Mouse (Mus musculus): ENCODE data around the gene Cnot1.
"Not testable (repeated sequence)": the region's sequence is repeated elsewhere in the genome, so short reads cannot be mapped to it uniquely, and the experiment has no call there.

Cnot1 gene

GRCm38 (mm10) chr8:95807331-95807843, at the start of gene Cnot1:
Gene Cnot1 (minus strand): TSS chr8:95807464.
- DNase-seq (ENCODE audit: low spot score in 2 of 2) = peak; percentile 97 to 98

- no peak for DNase-seq (ENCODE audit: low spot score in 2 of 2)
These were observed 46.9 kb upstream of the Cnot1 start for GRCm38 (mm10) chr8:95854174-95854573.

GRCm38 (mm10) chr8:95853102-95853843, 46.0 kb upstream of the Cnot1 start, which contains the start of gene Slc38a7:
Gene Slc38a7 (minus strand): TSS chr8:95853539.
- peak; percentile 49 to 65 for DNase-seq (ENCODE audit: low spot score in 2 of 2)

GRCm38 (mm10) chr8:95852290-95852689, 45.0 kb upstream of the Cnot1 start:
- no peak for DNase-seq (ENCODE audit: low spot score in 2 of 2)

- DNase-seq (ENCODE audit: low spot score in 2 of 2) = no peak
These were observed 43.1 kb upstream of the Cnot1 start for GRCm38 (mm10) chr8:95850326-95850725.

- no peak for DNase-seq (ENCODE audit: low spot score in 2 of 2)
These were observed 41.6 kb upstream of the Cnot1 start for GRCm38 (mm10) chr8:95848734-95849464.

GRCm38 (mm10) chr8:95848061-95848551, 40.8 kb upstream of the Cnot1 start:
- no peak for DNase-seq (ENCODE audit: low spot score in 2 of 2)

- no peak for DNase-seq (ENCODE audit: low spot score in 2 of 2)
These were observed 37.8 kb upstream of the Cnot1 start for GRCm38 (mm10) chr8:95845026-95845425.

- DNase-seq (ENCODE audit: low spot score in 2 of 2) = no peak
These were observed 36.7 kb upstream of the Cnot1 start for GRCm38 (mm10) chr8:95843968-95844367.

- DNase-seq (ENCODE audit: low spot score in 2 of 2) = no peak
These were observed 34.2 kb upstream of the Cnot1 start for GRCm38 (mm10) chr8:95841436-95841835.

GRCm38 (mm10) chr8:95839289-95839688, 32.0 kb upstream of the Cnot1 start:
- no peak for DNase-seq (ENCODE audit: low spot score in 2 of 2)

- DNase-seq (ENCODE audit: low spot score in 2 of 2) = no peak
These were observed 30.0 kb upstream of the Cnot1 start for GRCm38 (mm10) chr8:95837266-95837665.

- DNase-seq (ENCODE audit: low spot score in 2 of 2) = no peak
These were observed 28.6 kb upstream of the Cnot1 start for GRCm38 (mm10) chr8:95835891-95836290.

- DNase-seq (ENCODE audit: low spot score in 2 of 2) = no peak
These were observed 26.2 kb upstream of the Cnot1 start for GRCm38 (mm10) chr8:95833435-95833984.

GRCm38 (mm10) chr8:95832603-95833434, 25.6 kb upstream of the Cnot1 start:
- peak; percentile 86 to 89 for DNase-seq (ENCODE audit: low spot score in 2 of 2)

- DNase-seq (ENCODE audit: low spot score in 2 of 2) = no peak
These were observed 22.9 kb upstream of the Cnot1 start for GRCm38 (mm10) chr8:95830144-95830543.

- DNase-seq (ENCODE audit: low spot score in 2 of 2) = not testable (repeated sequence)
These were observed 17.9 kb upstream of the Cnot1 start, which contains the start of gene Sap18b for GRCm38 (mm10) chr8:95825162-95825561. Gene Sap18b (plus strand): TSS chr8:95825346.

- DNase-seq (ENCODE audit: low spot score in 2 of 2) = no peak
These were observed 15.4 kb upstream of the Cnot1 start for GRCm38 (mm10) chr8:95822699-95823098.

GRCm38 (mm10) chr8:95822096-95822495, 14.8 kb upstream of the Cnot1 start:
- DNase-seq (ENCODE audit: low spot score in 2 of 2) = no peak

- DNase-seq (ENCODE audit: low spot score in 2 of 2) = no peak
These were observed 14.0 kb upstream of the Cnot1 start for GRCm38 (mm10) chr8:95821266-95821665.

- no peak for DNase-seq (ENCODE audit: low spot score in 2 of 2)
These were observed 10.9 kb upstream of the Cnot1 start for GRCm38 (mm10) chr8:95818211-95818610.

Data from frontal cortex, postnatal 25 days (tissue).